Mouse (Mus musculus) embryonic facial prominence, embryonic 12.5 days (tissue): Measurements from ENCODE around the gene Esyt1. TPM values are rescaled to one million over a fixed set of nuclear protein-coding genes. Genes with fewer than 3 reads are reported as not detected.
"Not testable (repeated sequence)": the region's sequence is repeated elsewhere in the genome, so short reads cannot be mapped to it uniquely, and the experiment has no call there.

Source experiments
- ATAC-seq: fragments of 200-750 bp; cut with Nextera tagmentation; 2 replicates; pipeline ENCODE4 v1.8.0; 2017; ENCODE audit not compliant: insufficient number of reproducible peaks, insufficient read depth, low FRiP score, low TSS enrichment
- H3K27ac ChIP-seq: fragments of 300-500 bp; sonication (generic); 2 replicates; pipeline ENCODE4 v1.5.1; 2016; ENCODE audit warnings: mild to moderate bottlenecking
- H3K27me3 ChIP-seq: fragments of 300-500 bp; sonication (generic); 2 replicates; pipeline ENCODE4 v1.6.1; 2016; ENCODE audit warnings: mild to moderate bottlenecking, moderate library complexity
- H3K36me3 ChIP-seq: fragments of 300-500 bp; sonication (generic); 2 replicates; pipeline ENCODE4 v1.6.1; 2016; ENCODE audit warnings: mild to moderate bottlenecking
- H3K4me1 ChIP-seq: fragments of 300-500 bp; sonication (generic); 2 replicates; pipeline ENCODE4 v1.6.1; 2016
- H3K4me2 ChIP-seq: fragments of 300-500 bp; sonication (generic); replicated peaks from 2 replicates; pipeline ENCODE4 v1.6.1; 2016; ENCODE audit warnings: mild to moderate bottlenecking, moderate library complexity
- H3K4me3 ChIP-seq: fragments of 300-500 bp; sonication (generic); 2 replicates; pipeline ENCODE4 v1.5.1; 2016; ENCODE audit warnings: mild to moderate bottlenecking
- H3K9ac ChIP-seq: fragments of 300-500 bp; sonication (generic); 2 replicates; pipeline ENCODE4 v1.6.1; 2016; ENCODE audit warnings: mild to moderate bottlenecking, moderate library complexity
- H3K9me3 ChIP-seq: fragments of 300-500 bp; sonication (generic); 2 replicates; pipeline ENCODE4 v1.6.1; 2016; ENCODE audit warnings: mild to moderate bottlenecking, moderate library complexity
- WGBS: fragments of 180-500 bp; shearing (Covaris S2); methylation state at CpG from one replicate; pipeline ENCODE4 v1.1.7; 2016; 5-methylcytosine and 5-hydroxymethylcytosine counted together
- polyA plus RNA-seq: library from polyadenylated mRNA; unstranded; fragments of >200 nt; fragmentation: Nextera tagmentation; extraction: Ambion mirVana; gene quantifications from 2 replicates; pipeline ENCODE4 v1.2.1, GENCODE M21; 2016

Gene Esyt1
- polyA plus RNA-seq, 1 experiment from 2014 or later: 29.2 TPM

DNA sequence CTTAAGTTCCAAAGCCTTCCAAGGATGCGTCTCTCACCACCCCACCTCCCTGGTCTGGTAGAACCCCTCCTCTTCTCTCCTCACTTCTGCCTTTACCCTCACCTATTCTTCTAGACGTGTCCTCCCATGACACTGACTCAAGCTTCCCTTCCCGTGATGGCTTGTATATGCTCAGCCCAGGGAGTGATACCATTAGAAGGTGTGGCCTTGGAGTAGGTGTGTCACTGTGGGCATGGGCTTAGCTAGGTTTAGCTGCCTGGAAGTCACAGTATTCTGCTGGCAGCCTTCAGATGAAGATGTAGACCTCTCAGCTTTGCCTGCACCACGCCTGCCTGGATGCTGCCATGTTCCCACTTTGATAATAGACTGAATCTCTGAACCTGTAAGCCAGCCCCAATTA is 10.6 kb downstream of the Esyt1 start:
- Histone ChIP-seq H3K4me3 (no peak overlapping the region), H3K4me1 (0 out of 2 replicates have a peak, but pooled peaks cover 3% of the 10 kb centered on the region), H3K36me3 (peaks cover 42% of the 10 kb centered on the region), H3K9ac (no peak overlapping the region), H3K4me2 (no peak overlapping the region), H3K27me3 (peaks cover 38% of the 10 kb centered on the region), H3K9me3 (no peaks in the 10 kb centered on the region), H3K27ac (no peak overlapping the region)
- 82% methylated on average over 4 of the region's 4 CpGs for WGBS
- no peak for ATAC-seq

DNA sequence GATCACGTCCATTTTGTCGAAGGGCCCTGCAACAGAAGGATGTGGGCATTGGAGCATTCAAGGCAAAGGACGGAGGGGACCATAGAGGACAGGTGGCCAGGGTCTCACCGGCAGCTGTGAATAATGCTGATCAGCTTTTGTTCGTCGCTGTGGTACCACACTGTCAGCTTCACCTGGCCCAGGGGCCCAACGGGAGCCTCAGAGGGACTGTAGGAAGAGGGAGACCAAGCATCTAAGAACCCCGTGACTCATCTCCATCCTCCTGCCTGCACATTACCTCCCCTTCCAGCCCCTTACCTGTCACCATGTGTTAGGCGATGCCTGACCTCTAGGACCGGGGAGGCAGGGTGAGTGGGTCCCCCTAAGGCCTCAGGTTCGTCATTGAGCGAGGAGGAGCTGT is 13.9 kb downstream of the Esyt1 start:
- no peak overlapping the region for H3K4me3 ChIP-seq
- no peak overlapping the region for H3K4me2 ChIP-seq
- ATAC-seq: no peak
- H3K27ac ChIP-seq: no peak overlapping the region
- H3K4me1 ChIP-seq: 0 out of 2 replicates have a peak, but pooled peaks cover 3% of the 10 kb centered on the region
- 83% methylated on average over 12 of the region's 12 CpGs for WGBS
- peaks cover 27% of the 10 kb centered on the region for H3K36me3 ChIP-seq
- peaks cover 20% of the 10 kb centered on the region for H3K27me3 ChIP-seq
- H3K9me3 ChIP-seq: no peaks in the 10 kb centered on the region
- H3K9ac ChIP-seq: no peak overlapping the region

DNA sequence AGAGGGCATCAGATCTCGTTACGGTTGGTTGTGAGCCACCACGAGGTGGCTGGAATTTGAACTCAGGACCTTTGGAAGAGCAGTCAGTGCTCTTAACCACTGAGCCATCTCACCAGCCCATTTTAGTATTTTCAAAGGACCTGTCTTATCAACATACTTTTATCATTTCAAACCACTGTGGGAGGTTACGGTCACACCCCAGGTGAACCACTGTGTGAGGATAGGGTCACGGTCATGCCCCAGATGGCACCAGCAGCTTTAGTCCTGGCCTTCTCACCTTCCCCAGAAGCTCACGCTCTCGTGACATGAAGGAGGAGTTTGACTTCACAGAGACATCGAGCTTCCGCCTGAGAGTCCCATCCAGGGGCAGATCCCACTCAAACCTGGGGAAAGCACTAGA is 14.5 kb downstream of the Esyt1 start:
- Histone ChIP-seq H3K27me3 (peaks cover 14% of the 10 kb centered on the region), H3K9me3 (no peaks in the 10 kb centered on the region), H3K27ac (no peak overlapping the region), H3K4me2 (no peak overlapping the region), H3K4me1 (0 out of 2 replicates have a peak, but pooled peaks cover 3% of the 10 kb centered on the region), H3K36me3 (peaks cover 23% of the 10 kb centered on the region), H3K4me3 (no peak overlapping the region), H3K9ac (no peak overlapping the region)
- ATAC-seq: no peak
- WGBS: 88% methylated on average over 9 of the region's 9 CpGs

DNA sequence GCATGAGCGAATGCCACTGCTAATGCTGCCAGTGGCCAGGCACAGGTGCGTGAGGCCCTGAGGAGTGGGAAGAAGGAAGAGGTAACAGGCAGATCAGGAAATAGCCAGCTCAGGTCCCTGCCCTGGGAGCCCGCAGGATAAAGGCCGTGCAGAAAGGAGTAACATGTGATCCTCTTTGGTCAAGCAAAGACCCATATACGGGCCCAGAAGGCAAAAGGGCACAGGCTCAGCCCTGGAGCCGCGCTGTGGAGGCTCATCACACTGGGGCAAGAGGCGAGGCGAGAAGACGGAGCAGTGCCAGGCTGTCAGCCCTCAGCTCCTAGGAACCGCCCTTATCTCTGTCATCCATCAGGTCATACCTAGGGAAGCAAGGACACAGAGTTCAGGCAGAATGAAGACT is 15.4 kb downstream of the Esyt1 start:
- H3K9ac ChIP-seq: no peak overlapping the region
- no peak for ATAC-seq
- H3K4me3 ChIP-seq: no peak overlapping the region
- H3K4me1 ChIP-seq: no peaks in the 10 kb centered on the region
- H3K4me2 ChIP-seq: no peak overlapping the region
- H3K27me3 ChIP-seq: peaks cover 5% of the 10 kb centered on the region
- WGBS: 87% methylated on average over 11 of the region's 11 CpGs
- no peak overlapping the region for H3K27ac ChIP-seq
- no peaks in the 10 kb centered on the region for H3K9me3 ChIP-seq
- H3K36me3 ChIP-seq: peaks cover 17% of the 10 kb centered on the region

- H3K9ac ChIP-seq: no peak overlapping the region
- H3K4me1 ChIP-seq: no peaks in the 10 kb centered on the region
- H3K4me2 ChIP-seq: no peak overlapping the region
- no peaks in the 10 kb centered on the region for H3K9me3 ChIP-seq
- no peak for ATAC-seq
- H3K27ac ChIP-seq: no peak overlapping the region
- 85% methylated on average over 4 of the region's 4 CpGs for WGBS
- peaks cover under 1% of the 10 kb centered on the region; the same call in 1 of the 2 replicates for H3K27me3 ChIP-seq
- no peak overlapping the region for H3K4me3 ChIP-seq
- peaks cover 13% of the 10 kb centered on the region for H3K36me3 ChIP-seq
Measured at GRCm38 (mm10) chr10:128509831-128510230, 15.8 kb downstream of the Esyt1 start.

- ATAC-seq: no peak
- 83% methylated on average over 9 of the region's 9 CpGs for WGBS
Measured at GRCm38 (mm10) chr10:128509203-128509602, 16.5 kb downstream of the Esyt1 start.

DNA sequence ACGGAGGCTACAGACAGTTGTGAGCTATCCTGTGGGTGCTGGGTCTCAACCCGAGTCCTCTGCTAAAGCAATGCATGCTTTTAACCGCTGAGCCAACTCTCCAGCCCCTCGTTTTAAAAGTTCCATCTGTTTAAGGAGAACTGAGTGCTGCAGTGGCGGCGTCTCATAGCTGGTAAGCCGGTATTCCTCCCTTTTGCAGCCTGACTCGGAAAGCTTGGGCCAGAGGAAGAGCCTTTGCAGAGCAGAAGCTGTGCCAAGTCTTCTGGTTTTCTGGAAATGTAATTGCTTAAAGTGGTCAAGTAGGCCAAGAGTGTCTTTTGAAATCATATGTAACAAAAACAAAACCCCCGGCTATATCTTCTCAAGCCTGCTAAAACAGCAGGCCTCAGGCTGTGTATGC is 17.4 kb downstream of the Esyt1 start:
- peaks cover 13% of the 10 kb centered on the region for H3K36me3 ChIP-seq
- no peak for ATAC-seq
- no peaks in the 10 kb centered on the region for H3K9me3 ChIP-seq
- H3K4me2 ChIP-seq: no peak overlapping the region
- H3K4me1 ChIP-seq: no peaks in the 10 kb centered on the region
- no peak overlapping the region for H3K27ac ChIP-seq
- no peak overlapping the region for H3K4me3 ChIP-seq
- no peaks in the 10 kb centered on the region for H3K27me3 ChIP-seq
- WGBS: 79% methylated on average over 9 of the region's 9 CpGs
- no peak overlapping the region for H3K9ac ChIP-seq

More at GRCm38 (mm10) chr10:128509203-128509602, 16.5 kb downstream of the Esyt1 start:
- no peak overlapping the region for H3K27ac ChIP-seq
- H3K4me3 ChIP-seq: no peak overlapping the region
- H3K36me3 ChIP-seq: peaks cover 13% of the 10 kb centered on the region
- no peaks in the 10 kb centered on the region for H3K4me1 ChIP-seq
- H3K9me3 ChIP-seq: no peaks in the 10 kb centered on the region
- H3K4me2 ChIP-seq: no peak overlapping the region
- no peaks in the 10 kb centered on the region for H3K27me3 ChIP-seq
- H3K9ac ChIP-seq: no peak overlapping the region

- 95% methylated on average over 14 of the region's 14 CpGs for WGBS
- H3K27me3 ChIP-seq: no peaks in the 10 kb centered on the region
- ATAC-seq: no peak
Measured at GRCm38 (mm10) chr10:128505974-128506373, 19.7 kb downstream of the Esyt1 start.

DNA sequence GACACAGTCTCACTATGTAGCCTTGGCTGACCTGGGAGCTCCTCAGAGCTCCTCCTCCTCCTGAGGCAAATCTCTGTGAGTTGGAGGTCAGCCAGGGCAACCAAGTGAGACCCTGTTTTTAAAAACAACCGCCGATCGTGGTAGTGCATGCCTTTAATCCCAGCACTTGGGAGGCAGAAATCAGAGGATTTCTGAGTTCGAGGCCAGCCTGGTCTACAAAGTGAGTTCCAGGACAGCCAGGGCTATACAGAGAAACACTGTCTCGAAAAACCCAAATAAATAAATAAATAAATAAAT is 20.4 kb downstream of the Esyt1 start:
- H3K4me3 ChIP-seq, ATAC-seq: not testable (repeated sequence)

More at GRCm38 (mm10) chr10:128505974-128506373, 19.7 kb downstream of the Esyt1 start:
- no peak overlapping the region for H3K9ac ChIP-seq
- no peak overlapping the region for H3K27ac ChIP-seq
- H3K4me3 ChIP-seq: no peak overlapping the region
- H3K4me1 ChIP-seq: no peaks in the 10 kb centered on the region
- H3K4me2 ChIP-seq: no peak overlapping the region
- H3K36me3 ChIP-seq: no peaks in the 10 kb centered on the region
- H3K9me3 ChIP-seq: no peaks in the 10 kb centered on the region

GRCm38 (mm10) chr10:128504641-128505370 is 20.9 kb downstream of the Esyt1 start:
- H3K9me3 ChIP-seq: no peaks in the 10 kb centered on the region
- no peak for ATAC-seq
- H3K36me3 ChIP-seq: no peaks in the 10 kb centered on the region
- H3K27ac ChIP-seq: no peak overlapping the region
- no peak overlapping the region for H3K4me3 ChIP-seq
- H3K27me3 ChIP-seq: no peaks in the 10 kb centered on the region
- no peak overlapping the region for H3K9ac ChIP-seq
- WGBS: 72% methylated on average over 9 of the region's 9 CpGs
- no peaks in the 10 kb centered on the region for H3K4me1 ChIP-seq
- H3K4me2 ChIP-seq: no peak overlapping the region

More for the DNA sequence above, 20.4 kb downstream of the Esyt1 start:
- H3K4me2 ChIP-seq, H3K36me3 ChIP-seq, H3K27ac ChIP-seq, H3K4me1 ChIP-seq, H3K9me3 ChIP-seq, H3K9ac ChIP-seq, H3K27me3 ChIP-seq: not testable (repeated sequence)
- WGBS: 82% methylated on average over 5 of the region's 5 CpGs

- no peak for ATAC-seq
- H3K4me2 ChIP-seq: no peak overlapping the region
- no peak overlapping the region for H3K27ac ChIP-seq
- no peaks in the 10 kb centered on the region for H3K27me3 ChIP-seq
- H3K4me3 ChIP-seq: no peak overlapping the region
- H3K36me3 ChIP-seq: no peaks in the 10 kb centered on the region
- 84% methylated on average over 3 of the region's 3 CpGs for WGBS
- 0 out of 2 replicates have a peak, but pooled peaks cover 6% of the 10 kb centered on the region for H3K4me1 ChIP-seq
- H3K9me3 ChIP-seq: no peaks in the 10 kb centered on the region
- H3K9ac ChIP-seq: no peak overlapping the region
Measured at GRCm38 (mm10) chr10:128504012-128504411, 21.7 kb downstream of the Esyt1 start.

DNA sequence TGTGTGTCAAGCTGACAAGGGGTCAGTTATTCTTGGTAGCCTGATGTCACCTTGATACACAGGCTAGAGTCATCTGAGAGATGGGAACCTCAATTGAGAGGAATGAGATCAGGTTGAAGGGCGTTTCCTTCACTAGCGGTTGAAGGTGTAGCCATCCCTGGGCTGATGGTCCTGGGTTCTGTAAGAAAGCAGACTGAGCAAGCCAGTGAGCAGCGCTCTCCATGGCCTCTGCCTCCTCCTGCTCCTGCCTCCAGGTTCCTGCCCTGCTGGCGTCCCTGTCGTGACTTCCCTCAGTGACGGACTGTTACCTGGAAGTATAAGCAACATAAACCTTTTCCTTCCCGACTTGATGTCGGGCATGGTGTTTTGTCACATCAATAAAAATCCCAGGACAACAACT is 22.1 kb downstream of the Esyt1 start:
- 77% methylated on average over 8 of the region's 8 CpGs for WGBS

More for the DNA sequence above, 22.1 kb downstream of the Esyt1 start:
- no peak for ATAC-seq
- no peak overlapping the region for H3K9ac ChIP-seq
- H3K36me3 ChIP-seq: no peaks in the 10 kb centered on the region
- no peaks in the 10 kb centered on the region for H3K27me3 ChIP-seq
- H3K27ac ChIP-seq: no peak overlapping the region
- no peak overlapping the region for H3K4me2 ChIP-seq
- no peaks in the 10 kb centered on the region for H3K9me3 ChIP-seq
- 0 out of 2 replicates have a peak, but pooled peaks cover 6% of the 10 kb centered on the region for H3K4me1 ChIP-seq
- H3K4me3 ChIP-seq: no peak overlapping the region
